Mouse (Mus musculus) gastrocnemius, adult 18-20 months (tissue): ENCODE data around the gene A030003K21Rik. TPM values are rescaled to one million over a fixed set of nuclear protein-coding genes. Genes with fewer than 3 reads are reported as not detected.
"Not testable (repeated sequence)": the region's sequence is repeated elsewhere in the genome, so short reads cannot be mapped to it uniquely, and the experiment has no call there.

ENCODE experiments used
- DNase-seq: peaks from one replicate; pipeline ENCODE4 v3.0.0; 2021; ENCODE audit warnings: low spot score
- long read RNA-seq, 2 experiments: library from polyadenylated mRNA; stranded (forward); transcript quantifications; one replicate each; pipeline ENCODE4 v2.0.0; 2021
- total RNA-seq, 2 experiments: library from RNA; stranded (reverse); gene quantifications; 2 replicates each; pipeline ENCODE4 v1.2.3; 2021

The A030003K21Rik gene
- not detected for total RNA-seq
- long read RNA-seq, experiment 1 = 0 reads
- long read RNA-seq, experiment 2 = 0 reads

DNA sequence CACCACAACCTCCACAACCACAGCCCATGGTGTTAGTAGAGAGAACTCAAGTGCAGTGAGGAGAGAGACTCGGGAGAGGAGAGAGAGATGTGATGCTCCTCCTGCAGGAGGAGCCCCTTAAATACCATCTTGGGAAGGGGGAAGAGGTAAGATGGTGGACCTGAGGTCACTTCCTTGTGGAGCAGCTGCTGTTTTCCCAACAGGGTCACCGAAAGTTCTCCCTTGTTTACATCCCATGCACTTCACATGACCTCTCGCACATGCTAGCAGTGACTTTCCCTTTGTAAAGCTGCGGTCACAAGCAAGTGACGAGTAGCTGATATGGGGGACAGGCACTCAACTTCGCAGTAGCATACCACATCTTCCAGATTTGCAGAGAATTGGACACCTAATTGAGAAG is at the start of gene A030003K21Rik:
Gene A030003K21Rik (minus strand): TSS at position 94 of the 400 bp plus-strand sequence.
- DNase-seq = not testable (repeated sequence)

DNA sequence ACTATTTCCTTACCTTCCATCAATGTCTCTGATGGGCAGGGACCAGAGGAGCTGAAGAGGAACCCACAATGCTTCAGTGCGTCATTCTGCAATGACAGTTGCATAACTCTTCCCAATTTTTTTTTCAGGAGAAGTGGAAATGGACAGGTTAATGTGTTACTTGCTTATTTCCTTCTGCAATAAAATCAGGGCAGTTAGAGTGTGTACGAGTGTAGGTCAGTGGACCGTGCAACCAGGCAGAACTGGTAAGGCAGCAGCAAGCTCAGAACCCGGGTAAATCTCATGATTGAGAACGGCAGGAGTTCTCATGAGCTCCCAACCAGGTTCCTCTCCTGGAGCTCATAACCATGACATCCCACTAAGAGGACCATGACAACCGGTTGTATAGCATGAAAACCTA is 48.9 kb upstream of the A030003K21Rik start:
- no peak for DNase-seq

DNA sequence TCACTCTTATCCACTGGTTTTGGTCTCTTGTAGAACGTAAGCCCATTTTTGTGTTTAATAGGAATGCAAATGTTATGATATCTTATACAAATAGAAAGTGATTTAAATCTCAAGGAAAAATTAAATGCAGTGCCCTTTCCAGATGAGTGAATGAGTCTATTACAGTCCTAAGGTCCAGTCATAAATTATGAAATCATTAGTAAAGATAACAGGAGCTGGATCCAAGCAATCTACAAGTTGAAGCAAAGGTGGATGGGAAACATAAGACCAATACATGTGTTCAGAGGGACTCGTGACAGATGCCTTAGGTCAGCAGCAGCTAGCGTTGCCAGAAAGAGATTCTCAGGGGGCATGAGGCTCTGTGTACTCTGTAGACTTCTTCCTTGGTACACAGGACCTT is 48.4 kb upstream of the A030003K21Rik start:
- no peak for DNase-seq

- DNase-seq = no peak
Observed at GRCm38 (mm10) chr1:82991062-82991461, 47.9 kb upstream of the A030003K21Rik start.

DNA sequence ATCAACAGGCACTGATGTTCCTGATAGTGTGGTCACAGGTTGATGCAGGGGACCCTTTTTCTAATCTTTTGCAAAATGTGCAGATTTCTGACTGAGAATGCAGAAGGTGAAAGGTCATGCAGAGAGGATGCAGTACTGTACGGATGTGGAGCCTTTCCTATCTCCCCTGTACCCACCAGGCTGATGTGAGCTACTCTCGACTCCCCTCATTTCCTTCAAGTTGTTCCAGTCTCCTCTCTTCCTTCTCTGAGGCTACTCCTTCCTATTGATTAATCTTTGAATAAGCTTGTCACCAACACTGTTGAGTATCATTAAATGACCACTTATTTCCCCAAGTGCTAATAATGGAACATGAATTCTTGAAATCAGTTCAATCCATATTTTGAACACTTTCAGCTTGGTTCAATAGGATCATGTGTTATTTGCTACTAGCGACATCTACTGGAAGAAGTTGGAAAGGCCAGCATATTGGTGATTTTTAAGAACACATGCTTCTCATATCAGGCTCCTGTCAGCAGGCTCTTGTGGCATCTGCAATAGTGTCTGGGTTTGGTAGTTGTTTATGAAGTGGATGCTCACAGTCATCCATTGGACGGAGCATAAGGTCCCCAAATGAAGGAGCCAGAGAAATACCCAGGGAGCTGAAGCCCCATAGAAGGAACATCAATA is 44.5 kb upstream of the A030003K21Rik start:
- peak; percentile 50 for DNase-seq

- no peak for DNase-seq
Observed at GRCm38 (mm10) chr1:82986738-82987137, 43.5 kb upstream of the A030003K21Rik start.

- no peak for DNase-seq
Observed at GRCm38 (mm10) chr1:82977840-82978239, 34.7 kb upstream of the A030003K21Rik start.

DNA sequence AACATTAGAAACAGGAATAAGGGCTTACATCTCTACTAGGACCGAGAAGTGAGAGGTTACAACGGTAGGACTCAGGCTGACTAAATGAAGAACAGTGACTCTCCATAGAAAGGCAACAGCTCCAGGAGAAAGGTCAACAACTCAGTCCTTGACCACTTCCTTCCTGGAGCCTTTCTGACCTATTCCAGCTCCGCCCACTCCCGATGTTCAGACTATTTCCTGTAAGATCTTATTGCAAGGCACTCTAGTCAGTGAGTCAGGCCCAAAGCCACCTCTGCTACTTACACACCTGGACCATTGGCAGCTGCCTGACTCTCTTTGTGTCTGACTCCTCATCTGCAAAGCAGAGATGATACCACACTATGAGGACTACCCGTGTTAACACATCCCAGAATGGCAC is 32.6 kb upstream of the A030003K21Rik start:
- DNase-seq = no peak

DNA sequence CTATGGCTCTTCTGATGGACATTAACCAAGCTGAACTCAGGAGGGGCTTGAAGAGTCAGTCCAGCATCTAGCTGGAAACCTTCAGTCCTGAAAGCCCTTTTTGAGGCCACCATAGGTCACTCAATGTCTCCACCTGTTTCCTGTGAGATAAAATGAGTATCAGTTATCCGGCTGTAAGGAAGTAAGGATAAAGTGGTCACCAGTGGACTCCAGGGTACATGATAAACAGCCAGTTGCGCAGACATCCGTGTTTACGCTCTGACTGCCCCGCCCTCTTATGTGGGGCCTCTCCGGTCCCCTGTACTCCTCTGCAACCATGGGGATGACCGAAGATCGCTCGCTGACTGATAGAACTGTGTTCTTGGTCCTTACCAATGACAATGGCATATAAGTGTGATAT is 31.2 kb upstream of the A030003K21Rik start:
- DNase-seq = no peak

GRCm38 (mm10) chr1:82973901-82974300 is 30.7 kb upstream of the A030003K21Rik start:
- DNase-seq = no peak

DNA sequence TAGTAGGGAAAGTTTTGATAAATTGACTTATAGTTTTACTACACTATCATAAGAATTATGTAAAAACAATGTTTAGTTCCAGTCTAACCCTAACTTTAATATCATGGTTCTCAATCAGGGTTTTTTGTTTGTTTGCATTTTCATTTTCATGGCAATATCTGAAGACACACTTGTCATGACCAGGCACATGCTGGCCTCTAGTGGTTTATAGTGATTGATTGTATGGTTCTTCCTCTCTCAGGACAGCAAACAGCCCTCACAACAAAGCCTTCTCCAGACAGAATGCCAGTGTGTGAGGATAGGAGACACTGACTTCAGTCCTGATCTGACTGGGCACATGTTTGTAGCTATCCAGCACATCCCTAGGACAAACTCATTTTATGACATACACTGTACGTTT is 30.1 kb upstream of the A030003K21Rik start:
- no peak for DNase-seq

DNA sequence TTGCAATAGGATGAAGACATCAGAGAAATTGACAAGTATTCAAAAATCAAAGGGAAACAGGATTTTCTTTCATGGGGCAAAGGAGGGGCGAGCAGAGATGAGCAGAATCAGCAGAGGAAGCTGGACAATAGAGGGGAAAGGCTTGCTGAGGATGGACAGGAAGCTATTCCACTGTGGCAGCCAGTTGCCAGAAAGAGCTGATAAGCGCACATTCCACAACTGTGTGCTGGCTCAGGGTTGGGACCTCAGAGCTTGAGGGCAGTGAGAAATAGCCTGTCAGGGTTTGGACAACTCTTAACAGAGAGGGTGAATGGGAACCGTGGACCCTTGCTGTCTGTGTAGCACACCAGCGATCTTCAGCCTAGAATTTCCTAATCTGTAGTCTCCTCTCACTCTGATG is 28.9 kb upstream of the A030003K21Rik start:
- DNase-seq = no peak

GRCm38 (mm10) chr1:82966413-82966812 is 23.2 kb upstream of the A030003K21Rik start:
- DNase-seq = no peak

DNA sequence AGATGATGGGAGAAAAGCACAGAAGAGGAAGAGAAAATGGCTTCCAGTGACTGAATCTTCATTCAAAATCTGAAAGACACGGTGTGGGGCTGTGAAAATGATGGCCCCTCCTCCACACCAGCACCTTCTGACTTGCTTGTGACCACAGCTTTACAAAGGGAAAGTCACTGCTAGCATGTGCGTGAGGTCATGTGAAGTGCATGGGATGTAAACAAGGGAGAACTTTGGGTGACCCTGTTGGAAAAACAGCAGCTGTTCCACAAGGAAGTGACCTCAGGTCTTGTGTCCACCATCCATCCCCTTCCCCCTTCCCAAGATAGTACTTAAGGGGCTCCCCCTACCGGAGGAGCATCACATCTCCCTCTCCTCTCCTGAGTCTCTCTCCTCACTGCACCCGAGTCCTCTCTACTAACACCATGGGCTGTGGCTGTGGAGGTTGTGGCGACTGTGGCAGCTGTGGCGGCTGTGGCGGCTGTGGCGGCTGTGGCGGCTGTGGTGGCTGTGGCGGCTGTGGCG is 16.7 kb upstream of the A030003K21Rik start, which contains the start of gene Gm47955:
Gene Gm47955 (plus strand): TSS at position 417 of the 516 bp plus-strand sequence.
- DNase-seq = no peak

GRCm38 (mm10) chr1:82955913-82956312 is 12.7 kb upstream of the A030003K21Rik start, which contains the start of gene Gm7544:
Gene Gm7544 (minus strand): TSS chr1:82956013.
- DNase-seq = not testable (repeated sequence)

DNA sequence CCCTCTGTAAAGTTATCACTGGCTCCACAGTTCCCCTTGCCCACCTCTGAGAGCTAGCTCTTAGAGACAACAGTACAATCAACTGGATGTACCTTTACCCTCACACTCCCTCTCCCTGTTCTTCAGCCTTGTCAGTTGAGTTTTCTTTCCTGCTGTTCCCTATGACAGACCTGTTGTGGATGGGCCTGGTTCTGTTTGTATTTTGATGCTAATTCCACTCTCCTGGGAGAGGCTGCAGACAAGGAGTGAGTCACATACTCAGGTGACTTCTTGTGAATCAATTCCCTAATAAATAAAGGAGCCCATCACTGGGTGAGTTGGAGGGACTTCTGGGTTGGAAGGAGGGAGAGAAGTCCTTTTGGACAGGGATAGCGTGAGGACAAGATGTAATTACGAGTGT is 5.4 kb upstream of the A030003K21Rik start:
- DNase-seq = no peak

DNA sequence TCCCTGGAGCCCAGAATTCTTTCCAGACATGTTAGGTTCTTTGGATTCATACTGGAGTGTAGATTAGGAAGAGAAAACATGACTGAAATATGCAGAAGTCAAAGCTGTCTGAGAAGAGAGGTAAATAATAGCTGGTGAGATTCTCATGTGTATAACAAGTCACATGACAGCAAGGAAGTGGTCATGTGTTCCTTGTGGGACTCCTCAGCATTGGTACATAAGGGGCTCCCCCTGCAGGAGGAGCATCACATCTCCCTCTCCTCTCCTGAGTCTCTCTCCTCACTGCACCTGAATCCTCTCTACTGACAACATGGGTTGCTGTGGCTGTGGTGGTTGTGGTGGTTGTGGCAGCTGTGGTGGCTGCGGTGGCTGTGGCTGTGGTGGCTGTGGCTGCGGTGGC is 2.8 kb upstream of the A030003K21Rik start:
- DNase-seq = not testable (repeated sequence)

DNA sequence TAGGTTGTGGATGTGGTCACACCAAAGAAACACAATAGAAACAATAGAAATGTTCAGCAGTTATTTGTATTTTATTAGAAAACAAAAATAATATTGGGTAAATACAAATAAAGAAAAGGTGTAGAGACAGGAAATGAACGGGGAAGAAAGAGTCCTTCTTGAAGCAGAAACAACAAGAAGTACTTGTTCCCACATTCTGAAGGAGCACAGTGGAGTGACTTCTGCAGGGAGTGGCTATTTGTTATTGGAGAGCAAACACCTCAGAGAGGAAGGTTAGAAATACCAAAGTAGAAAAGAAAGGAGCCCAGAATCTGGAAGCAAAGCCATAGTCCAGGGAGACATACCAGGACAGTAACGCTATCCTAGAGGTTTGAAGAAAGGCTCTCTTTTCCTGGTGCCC is 683 bp downstream of the A030003K21Rik start:
- not testable (repeated sequence) for DNase-seq

DNA sequence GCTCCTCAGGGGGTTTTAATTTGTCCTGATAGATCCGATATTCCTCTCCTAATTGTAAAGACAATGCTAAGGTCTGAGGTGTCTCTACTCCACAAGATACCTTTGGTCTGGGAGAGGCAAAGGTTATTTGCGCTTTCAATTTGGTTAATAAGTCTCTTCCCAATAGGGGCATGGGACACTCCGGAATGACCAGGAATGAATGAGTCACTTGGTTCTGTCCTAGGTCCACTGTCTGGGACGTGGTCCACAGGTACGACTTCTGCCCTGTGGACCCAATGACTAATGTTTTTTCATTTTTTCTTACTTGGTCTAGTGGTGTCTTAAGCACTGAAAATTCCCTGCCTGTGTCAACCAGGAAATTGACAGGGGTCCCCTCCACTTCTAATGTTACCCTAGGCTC is 4.5 kb downstream of the A030003K21Rik start:
- no peak for DNase-seq

GRCm38 (mm10) chr1:82931326-82931725 is 11.9 kb downstream of the A030003K21Rik start, which contains the start of gene Gm6217:
Gene Gm6217 (minus strand): TSS chr1:82931399.
- DNase-seq = not testable (repeated sequence)

DNA sequence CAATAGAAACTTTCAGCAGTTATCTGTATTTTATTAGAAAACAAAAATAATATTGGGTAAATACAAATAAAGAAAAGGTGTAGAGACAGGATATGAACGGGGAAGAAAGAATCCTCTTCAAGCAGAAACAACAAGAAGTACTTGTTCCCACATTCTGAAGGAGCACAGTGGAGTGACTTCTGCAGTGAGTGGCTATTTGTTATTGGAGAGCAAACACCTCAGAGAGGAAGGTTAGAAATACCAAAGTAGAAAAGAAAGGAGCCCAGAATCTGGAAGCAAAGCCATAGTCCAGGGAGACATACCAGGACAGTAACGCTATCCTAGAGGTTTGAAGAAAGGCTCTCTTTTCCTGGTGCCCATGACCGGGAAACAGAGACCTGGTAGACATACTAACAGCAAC is 12.6 kb downstream of the A030003K21Rik start:
- DNase-seq = not testable (repeated sequence)

DNA sequence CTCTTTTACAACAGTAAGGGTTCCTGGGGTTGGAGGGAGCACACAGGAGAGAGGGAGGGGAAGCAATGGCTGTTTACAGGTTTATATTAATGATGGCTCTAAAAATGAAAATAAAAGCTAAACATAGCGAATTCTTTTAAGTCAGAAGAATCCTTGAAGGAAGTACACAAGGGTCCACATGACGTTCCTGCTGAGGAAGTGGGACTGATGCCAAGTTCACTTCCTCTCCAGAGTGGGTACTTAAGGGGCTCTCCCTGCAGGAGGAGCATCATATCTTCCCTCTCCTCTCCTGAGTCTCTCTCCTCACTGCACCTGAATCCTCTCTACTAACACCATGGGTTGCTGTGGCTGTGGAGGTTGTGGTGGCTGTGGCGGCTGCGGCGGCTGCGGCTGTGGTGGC is 18.5 kb downstream of the A030003K21Rik start, which contains the start of gene A030014E15Rik:
Gene A030014E15Rik (plus strand): TSS at position 268 of the 400 bp plus-strand sequence.
- DNase-seq = no peak

DNA sequence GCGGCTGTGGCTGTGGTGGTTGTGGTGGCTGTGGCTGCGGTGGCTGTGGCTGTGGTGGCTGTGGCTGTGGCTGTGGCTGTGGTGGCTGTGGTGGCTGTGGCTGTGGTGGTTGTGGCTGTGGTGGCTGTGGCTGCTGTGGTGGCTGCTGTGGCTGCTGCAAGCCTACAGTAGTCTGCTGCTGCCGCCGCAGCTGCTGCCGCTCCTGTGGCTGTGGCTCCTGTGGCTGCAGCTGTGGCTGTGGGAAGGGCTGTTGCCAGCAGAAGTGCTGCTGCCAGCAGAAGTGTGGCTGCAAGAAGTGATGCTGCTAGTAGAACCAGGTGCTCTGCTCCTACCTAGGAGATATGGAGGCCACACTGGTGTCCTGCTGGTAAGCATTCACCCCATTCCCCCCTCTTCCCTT is 29.8 kb downstream of the A030003K21Rik start:
- not testable (repeated sequence) for DNase-seq
